Mouse (Mus musculus): ENCODE data around the gene Ikzf2. TPM values are rescaled to one million over a fixed set of nuclear protein-coding genes. Genes with fewer than 3 reads are reported as not detected.
A peak's percentile ranks its signal among the peaks of the same experiment; 100 is the strongest.

Ikzf2 gene
- polyA plus RNA-seq, 1 experiment: 12.9 TPM

DNA sequence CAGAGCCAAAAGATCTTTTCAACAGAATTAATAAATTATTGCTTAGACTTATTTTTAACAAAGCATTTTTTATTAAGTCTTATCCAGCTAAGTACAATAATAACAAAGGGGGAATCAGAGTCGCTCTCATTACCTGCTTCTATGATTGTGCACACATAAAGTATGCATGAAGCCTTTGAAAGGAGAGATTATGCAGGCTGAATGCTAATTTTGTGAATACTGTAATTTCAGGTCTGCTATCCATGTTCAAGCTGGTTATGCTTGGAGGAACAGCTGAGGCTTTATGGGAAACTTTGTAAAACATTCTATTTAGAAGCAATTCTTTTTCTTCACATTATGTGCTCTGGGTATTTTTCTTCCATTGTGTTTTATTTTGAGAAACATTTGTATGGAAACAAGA, 21.5 kb upstream of the Ikzf2 start:
- Histone ChIP-seq H3K9ac (ENCODE audit: low read depth, poor library complexity, severe bottlenecking) (no peak overlapping the region), H3K4me1 (ENCODE audit: control insufficient read depth, insufficient read depth, low read length) (no peaks in the 10 kb centered on the region), H3K36me3 (ENCODE audit: control insufficient read depth, insufficient read depth, low read length, poor library complexity, severe bottlenecking) (no peaks in the 10 kb centered on the region), H3K9me3 (replicated peaks; ENCODE audit: control insufficient read depth, insufficient read depth, low read length, poor library complexity, severe bottlenecking) (peaks cover under 1% of the 10 kb centered on the region; the same call in 1 of the 2 replicates), H3K27ac (ENCODE audit: insufficient read depth, low read length) (no peak overlapping the region), H3K4me3 (ENCODE audit: low read depth, low read length) (no peak overlapping the region), H3K27me3 (ENCODE audit: control insufficient read depth, insufficient read depth, low read length, poor library complexity, severe bottlenecking) (no peaks in the 10 kb centered on the region; the same call in 1 of the 2 replicates)
- TF ChIP-seq CTCF (IDR thresholded peaks at IDR 0.05; ENCODE audit: low read depth, low read length) (no peak), EP300 (IDR thresholded peaks at IDR 0.05; ENCODE audit: insufficient read depth, low read depth, low read length) (no peak), POLR2A (IDR thresholded peaks at IDR 0.05; ENCODE audit: insufficient read depth, low read length) (no peak)

DNA sequence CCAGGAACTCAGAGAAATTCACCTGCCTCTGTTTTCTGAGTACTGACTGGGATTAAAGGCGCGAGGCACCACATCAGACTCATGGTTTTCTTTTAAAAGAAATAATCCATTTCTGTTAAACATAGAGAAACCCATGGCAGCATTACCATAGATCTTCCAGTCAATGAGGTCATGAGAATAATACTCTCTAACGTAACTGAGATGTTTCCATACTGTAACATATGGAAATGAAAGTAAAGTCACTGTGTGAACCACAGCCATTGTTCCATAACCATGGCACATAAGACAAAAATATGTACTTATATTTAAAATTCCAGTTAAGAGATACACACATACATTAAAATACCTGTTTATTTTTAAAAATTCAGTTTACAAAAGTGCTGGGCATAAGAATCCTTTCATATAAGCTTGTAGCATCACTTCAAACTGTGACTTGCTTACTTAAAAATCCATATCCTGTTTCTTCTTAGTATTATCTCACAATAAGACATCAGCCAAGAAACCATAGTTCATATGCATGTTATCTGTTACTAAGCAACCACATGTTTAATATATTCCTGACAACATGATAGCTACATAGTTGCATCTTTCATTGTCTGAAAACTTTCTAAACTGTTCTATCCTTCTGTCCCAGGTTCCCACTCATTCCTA, 16.6 kb upstream of the Ikzf2 start:
- H3K4me1 ChIP-seq (ENCODE audit: control insufficient read depth, insufficient read depth, low read length): no peaks in the 10 kb centered on the region
- H3K9ac ChIP-seq (ENCODE audit: low read depth, poor library complexity, severe bottlenecking): no peak overlapping the region
- peaks cover 7% of the 10 kb centered on the region for H3K9me3 ChIP-seq (replicated peaks; ENCODE audit: control insufficient read depth, insufficient read depth, low read length, poor library complexity, severe bottlenecking)
- H3K4me3 ChIP-seq (ENCODE audit: low read depth, low read length): no peak overlapping the region
- H3K27me3 ChIP-seq (ENCODE audit: control insufficient read depth, insufficient read depth, low read length, poor library complexity, severe bottlenecking): no peaks in the 10 kb centered on the region
- TF ChIP-seq POLR2A (IDR thresholded peaks at IDR 0.05; ENCODE audit: insufficient read depth, low read length) (no peak), EP300 (IDR thresholded peaks at IDR 0.05; ENCODE audit: insufficient read depth, low read depth, low read length) (no peak), CTCF (IDR thresholded peaks at IDR 0.05; ENCODE audit: low read depth, low read length) (no peak)
- H3K27ac ChIP-seq (ENCODE audit: insufficient read depth, low read length): no peak overlapping the region
- no peaks in the 10 kb centered on the region for H3K36me3 ChIP-seq (ENCODE audit: control insufficient read depth, insufficient read depth, low read length, poor library complexity, severe bottlenecking)

DNA sequence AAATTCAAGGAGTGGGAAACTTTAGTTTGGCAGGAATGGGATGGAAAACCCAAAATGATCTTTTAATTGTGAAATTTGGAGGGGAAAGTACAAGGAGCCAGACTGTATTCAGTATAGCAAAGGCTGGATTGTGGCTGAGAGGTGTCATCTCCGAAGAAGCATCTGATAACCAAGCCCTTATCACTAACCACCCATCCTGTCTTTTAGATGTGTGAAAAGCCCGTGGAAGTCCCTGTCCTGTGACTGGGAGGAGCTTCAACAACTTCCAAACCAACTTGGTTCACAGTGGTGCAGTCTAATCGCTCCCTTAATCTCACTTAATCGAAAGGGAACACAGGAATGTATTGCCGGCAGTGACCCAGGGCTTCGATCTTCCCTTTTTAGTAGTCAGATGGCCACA, 4.9 kb upstream of the Ikzf2 start:
- H3K9ac ChIP-seq (ENCODE audit: low read depth, poor library complexity, severe bottlenecking): no peak overlapping the region
- no peaks in the 10 kb centered on the region for H3K36me3 ChIP-seq (ENCODE audit: control insufficient read depth, insufficient read depth, low read length, poor library complexity, severe bottlenecking)
- H3K4me1 ChIP-seq (ENCODE audit: control insufficient read depth, insufficient read depth, low read length): no peaks in the 10 kb centered on the region
- H3K27ac ChIP-seq (ENCODE audit: insufficient read depth, low read length): no peak overlapping the region
- peaks cover 3% of the 10 kb centered on the region; the same call in 1 of the 2 replicates for H3K27me3 ChIP-seq (ENCODE audit: control insufficient read depth, insufficient read depth, low read length, poor library complexity, severe bottlenecking)
- no peak for TF ChIP-seq EP300 (IDR thresholded peaks at IDR 0.05; ENCODE audit: insufficient read depth, low read depth, low read length)
- no peak for TF ChIP-seq POLR2A (IDR thresholded peaks at IDR 0.05; ENCODE audit: insufficient read depth, low read length)
- no peak for TF ChIP-seq CTCF (IDR thresholded peaks at IDR 0.05; ENCODE audit: low read depth, low read length)
- no peak overlapping the region for H3K4me3 ChIP-seq (ENCODE audit: low read depth, low read length)
- H3K9me3 ChIP-seq (replicated peaks; ENCODE audit: control insufficient read depth, insufficient read depth, low read length, poor library complexity, severe bottlenecking): no peaks in the 10 kb centered on the region

DNA sequence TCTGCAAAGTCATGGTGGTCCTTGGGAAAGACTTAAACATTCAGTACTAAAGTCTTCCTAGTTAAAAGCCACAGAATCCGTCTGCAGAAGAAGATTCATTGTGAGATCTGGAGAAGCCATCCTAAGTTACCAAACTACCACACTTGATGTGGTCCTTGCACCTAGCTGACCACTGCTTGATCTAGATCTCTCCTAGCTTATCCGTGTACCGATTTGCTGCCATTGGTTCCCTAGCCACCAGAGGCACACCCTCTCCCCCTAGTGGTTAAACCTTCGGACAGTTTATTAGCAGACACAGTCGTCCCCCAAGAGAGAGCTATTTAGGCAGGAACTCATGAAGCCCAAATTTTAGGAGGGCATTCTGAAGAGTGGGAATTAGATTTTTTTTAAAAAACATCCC, 1.9 kb upstream of the Ikzf2 start:
- Histone ChIP-seq H3K4me1 (ENCODE audit: control insufficient read depth, insufficient read depth, low read length) (no peaks in the 10 kb centered on the region), H3K4me3 (ENCODE audit: low read depth, low read length) (no peak overlapping the region), H3K36me3 (ENCODE audit: control insufficient read depth, insufficient read depth, low read length, poor library complexity, severe bottlenecking) (no peaks in the 10 kb centered on the region), H3K27ac (ENCODE audit: insufficient read depth, low read length) (no peak overlapping the region), H3K9ac (ENCODE audit: low read depth, poor library complexity, severe bottlenecking) (no peak overlapping the region), H3K27me3 (ENCODE audit: control insufficient read depth, insufficient read depth, low read length, poor library complexity, severe bottlenecking) (peaks cover 3% of the 10 kb centered on the region; the same call in 1 of the 2 replicates), H3K9me3 (replicated peaks; ENCODE audit: control insufficient read depth, insufficient read depth, low read length, poor library complexity, severe bottlenecking) (no peaks in the 10 kb centered on the region)
- TF ChIP-seq CTCF (IDR thresholded peaks at IDR 0.05; ENCODE audit: low read depth, low read length) (peak; percentile 70), EP300 (IDR thresholded peaks at IDR 0.05; ENCODE audit: insufficient read depth, low read depth, low read length) (no peak)

DNA sequence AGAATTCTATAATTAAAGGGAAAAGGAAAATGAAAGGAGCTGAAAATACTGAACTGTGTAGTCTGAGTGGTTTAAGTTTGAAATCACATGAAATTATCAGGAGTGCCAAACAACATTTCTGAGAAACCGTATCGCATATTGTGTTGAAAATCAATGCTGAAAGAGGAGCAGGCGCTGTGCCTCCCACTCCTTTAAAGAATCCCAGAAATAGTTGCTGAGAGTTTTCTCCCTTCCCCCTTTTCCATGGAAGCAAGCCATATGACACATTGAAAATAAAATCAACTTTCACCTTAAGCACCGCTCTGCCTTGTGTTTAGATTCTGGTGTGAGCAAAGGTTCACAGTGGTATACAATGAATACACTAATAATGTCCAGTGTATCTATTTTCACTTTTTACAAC, 1.1 kb upstream of the Ikzf2 start:
- Histone ChIP-seq H3K9me3 (replicated peaks; ENCODE audit: control insufficient read depth, insufficient read depth, low read length, poor library complexity, severe bottlenecking) (no peaks in the 10 kb centered on the region), H3K9ac (ENCODE audit: low read depth, poor library complexity, severe bottlenecking) (peak overlapping the region; percentile 94; the same call in 1 of the 2 replicates), H3K27ac (ENCODE audit: insufficient read depth, low read length) (no peak overlapping the region), H3K4me1 (ENCODE audit: control insufficient read depth, insufficient read depth, low read length) (no peaks in the 10 kb centered on the region), H3K4me3 (ENCODE audit: low read depth, low read length) (no peak overlapping the region), H3K36me3 (ENCODE audit: control insufficient read depth, insufficient read depth, low read length, poor library complexity, severe bottlenecking) (no peaks in the 10 kb centered on the region), H3K27me3 (ENCODE audit: control insufficient read depth, insufficient read depth, low read length, poor library complexity, severe bottlenecking) (peaks cover 3% of the 10 kb centered on the region; the same call in 1 of the 2 replicates)
- TF ChIP-seq CTCF (IDR thresholded peaks at IDR 0.05; ENCODE audit: low read depth, low read length): no peak
- no peak for TF ChIP-seq EP300 (IDR thresholded peaks at IDR 0.05; ENCODE audit: insufficient read depth, low read depth, low read length)
- TF ChIP-seq POLR2A (IDR thresholded peaks at IDR 0.05; ENCODE audit: insufficient read depth, low read length): no peak

DNA sequence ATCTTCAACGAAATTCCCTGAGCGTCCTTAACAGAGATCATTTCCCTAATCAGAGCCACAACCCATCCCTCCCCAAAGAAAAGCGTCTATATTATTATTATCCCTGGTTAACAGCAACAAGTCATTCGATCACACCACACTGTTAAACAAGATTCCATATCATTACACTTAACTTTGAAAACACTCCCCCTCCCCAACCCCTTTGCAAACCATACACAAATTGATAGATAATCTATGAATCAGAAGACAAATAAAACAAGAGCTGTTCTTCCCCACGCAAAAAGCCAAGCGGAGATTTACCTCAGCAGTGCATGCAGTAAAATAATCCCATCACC, 337 bp downstream of the Ikzf2 start:
- Histone ChIP-seq H3K9me3 (replicated peaks; ENCODE audit: control insufficient read depth, insufficient read depth, low read length, poor library complexity, severe bottlenecking) (no peaks in the 10 kb centered on the region), H3K9ac (ENCODE audit: low read depth, poor library complexity, severe bottlenecking) (peak overlapping the region; percentile 94), H3K27me3 (ENCODE audit: control insufficient read depth, insufficient read depth, low read length, poor library complexity, severe bottlenecking) (peaks cover 3% of the 10 kb centered on the region; the same call in 1 of the 2 replicates), H3K4me3 (ENCODE audit: low read depth, low read length) (peak overlapping the region; percentile 93), H3K36me3 (ENCODE audit: control insufficient read depth, insufficient read depth, low read length, poor library complexity, severe bottlenecking) (no peaks in the 10 kb centered on the region), H3K4me1 (ENCODE audit: control insufficient read depth, insufficient read depth, low read length) (no peaks in the 10 kb centered on the region), H3K27ac (ENCODE audit: insufficient read depth, low read length) (peak overlapping the region; percentile 85; the same call in 1 of the 2 replicates)
- TF ChIP-seq POLR2A (IDR thresholded peaks at IDR 0.05; ENCODE audit: insufficient read depth, low read length) (no peak), EP300 (IDR thresholded peaks at IDR 0.05; ENCODE audit: insufficient read depth, low read depth, low read length) (no peak), CTCF (IDR thresholded peaks at IDR 0.05; ENCODE audit: low read depth, low read length) (no peak)

Data from ES-Bruce4 (cell line).